ENCODE assay signal across 8 mouse cellular contexts in genomic region chr10:41809080-41809770, GRCm38 (mm10). TPM values are rescaled to one million over a fixed set of nuclear protein-coding genes. Genes with fewer than 3 reads are reported as not detected.
DNase-seq lines count a peak whose midpoint lies in the region; ATAC-seq lines count a peak whose summit lies in the region.

No protein-coding gene starts in this region.

- ATAC-seq in forebrain, embryonic 13.5 days, result peak; percentile 86
- ATAC-seq in stomach, embryonic 15.5 days (ENCODE audit: insufficient read depth, low FRiP score, low read depth), result peak; percentile 81

- H3K9ac ChIP-seq in forebrain, embryonic 13.5 days, result peak overlapping the region; percentile 85
- H3K9ac ChIP-seq in stomach, embryonic 15.5 days, result peak overlapping the region; percentile 39; the same call in 1 of the 2 replicates

- WGBS in forebrain, embryonic 13.5 days, result 2% methylated on average over 25 of the region's 25 CpGs
- 4% methylated on average over 25 of the region's 25 CpGs for WGBS in hindbrain, embryonic 10.5 days
- 4% methylated on average over 25 of the region's 25 CpGs for WGBS in limb, embryonic 10.5 days
- WGBS in midbrain, embryonic 10.5 days, result 5% methylated on average over 25 of the region's 25 CpGs
- 2% methylated on average over 25 of the region's 25 CpGs for WGBS in stomach, embryonic 15.5 days

- H3K4me2 ChIP-seq in forebrain, embryonic 13.5 days, result peak overlapping the region; percentile 65
- H3K4me2 ChIP-seq in stomach, embryonic 15.5 days, result peak overlapping the region; percentile 83

- peak overlapping the region; percentile 87 for H3K4me3 ChIP-seq in brown adipose tissue, adult 24 weeks (ENCODE audit: insufficient read depth, low read depth, low read length)
- peak overlapping the region; percentile 80 for H3K4me3 ChIP-seq in forebrain, embryonic 13.5 days
- H3K4me3 ChIP-seq in hindbrain, embryonic 10.5 days, result peak overlapping the region; percentile 65
- peak overlapping the region; percentile 76 for H3K4me3 ChIP-seq in limb, embryonic 10.5 days
- peak overlapping the region; percentile 82 for H3K4me3 ChIP-seq in midbrain, embryonic 10.5 days
- peak overlapping the region; percentile 58 for H3K4me3 ChIP-seq in stomach, embryonic 15.5 days (replicated peaks)

- DNase-seq in layer of hippocampus, adult 11-12 months (ENCODE audit: low spot score), result peak; percentile 92
- DNase-seq in layer of hippocampus, postnatal 14 days (ENCODE audit: low spot score in 2 of 2), result no peak
- peak; percentile 85 for DNase-seq in hindbrain, embryonic 10.5 days (ENCODE audit: low spot score)
- peak; percentile 82 for DNase-seq in limb, embryonic 10.5 days (ENCODE audit: low spot score)
- DNase-seq in midbrain, embryonic 10.5 days (ENCODE audit: low spot score), result no peak

- peak overlapping the region; percentile 97 for H3K27ac ChIP-seq in brown adipose tissue, adult 24 weeks (replicated peaks; ENCODE audit: low read depth, low read length)
- H3K27ac ChIP-seq in forebrain, embryonic 13.5 days, result peak overlapping the region; percentile 97
- peak overlapping the region; percentile 96 for H3K27ac ChIP-seq in hindbrain, embryonic 10.5 days
- peak overlapping the region; percentile 86 for H3K27ac ChIP-seq in limb, embryonic 10.5 days
- peak overlapping the region; percentile 94 for H3K27ac ChIP-seq in midbrain, embryonic 10.5 days (replicated peaks)
- H3K27ac ChIP-seq in stomach, embryonic 15.5 days, result peak overlapping the region; percentile 95

- peaks cover 9% of the 10 kb centered on the region for H3K4me1 ChIP-seq in brown adipose tissue, adult 24 weeks (ENCODE audit: control insufficient read depth, insufficient read depth, insufficient read length, low read length)
- H3K4me1 ChIP-seq in forebrain, embryonic 13.5 days, result peaks cover 30% of the 10 kb centered on the region
- H3K4me1 ChIP-seq in hindbrain, embryonic 10.5 days (replicated peaks), result peaks cover 33% of the 10 kb centered on the region
- peaks cover 27% of the 10 kb centered on the region for H3K4me1 ChIP-seq in limb, embryonic 10.5 days
- peaks cover 31% of the 10 kb centered on the region for H3K4me1 ChIP-seq in midbrain, embryonic 10.5 days
- peaks cover 8% of the 10 kb centered on the region; the same call in 1 of the 2 replicates for H3K4me1 ChIP-seq in stomach, embryonic 15.5 days

- no peaks in the 10 kb centered on the region; the same call in 1 of the 2 replicates for H3K36me3 ChIP-seq in forebrain, embryonic 13.5 days (ENCODE audit: poor library complexity, severe bottlenecking)
- 0 out of 2 replicates have a peak, but pooled peaks cover 4% of the 10 kb centered on the region for H3K36me3 ChIP-seq in hindbrain, embryonic 10.5 days
- no peaks in the 10 kb centered on the region for H3K36me3 ChIP-seq in limb, embryonic 10.5 days
- peaks cover 14% of the 10 kb centered on the region; the same call in 1 of the 2 replicates for H3K36me3 ChIP-seq in midbrain, embryonic 10.5 days
- no peaks in the 10 kb centered on the region for H3K36me3 ChIP-seq in stomach, embryonic 15.5 days

- no peaks in the 10 kb centered on the region for H3K27me3 ChIP-seq in forebrain, embryonic 13.5 days
- no peaks in the 10 kb centered on the region for H3K27me3 ChIP-seq in hindbrain, embryonic 10.5 days (ENCODE audit: insufficient read depth, poor library complexity, severe bottlenecking)
- no peaks in the 10 kb centered on the region for H3K27me3 ChIP-seq in limb, embryonic 10.5 days (ENCODE audit: low read depth, poor library complexity, severe bottlenecking)
- no peaks in the 10 kb centered on the region for H3K27me3 ChIP-seq in midbrain, embryonic 10.5 days (ENCODE audit: low read depth, poor library complexity, severe bottlenecking)
- H3K27me3 ChIP-seq in stomach, embryonic 15.5 days (replicated peaks), result no peaks in the 10 kb centered on the region

- no peaks in the 10 kb centered on the region for H3K9me3 ChIP-seq in forebrain, embryonic 13.5 days (replicated peaks)
- no peaks in the 10 kb centered on the region for H3K9me3 ChIP-seq in hindbrain, embryonic 10.5 days
- no peaks in the 10 kb centered on the region for H3K9me3 ChIP-seq in limb, embryonic 10.5 days (replicated peaks)
- H3K9me3 ChIP-seq in midbrain, embryonic 10.5 days (replicated peaks), result no peaks in the 10 kb centered on the region; the same call in 1 of the 2 replicates
- H3K9me3 ChIP-seq in stomach, embryonic 15.5 days, result no peaks in the 10 kb centered on the region

RNA-seq across cellular contexts. Expression of gene Cep57l1, which starts 0.4 kb away (rescaled TPM):
- total RNA-seq in layer of hippocampus, postnatal 14 days (2021), result 1 to 10 TPM; 6.1 to 6.6 TPM
- polyA plus RNA-seq in brown adipose tissue, adult 24 weeks (2012; ENCODE audit: insufficient read depth, insufficient read length, missing spikeins), result 3.1 and 4.8 TPM in 2 replicates
- 21.2 and 23.2 TPM in 2 replicates for polyA plus RNA-seq in forebrain, embryonic 13.5 days (2015; fragmentation: Nextera tagmentation; extraction: Ambion mirVana)
- 20.7 and 24.9 TPM in 2 replicates for polyA plus RNA-seq in hindbrain, embryonic 10.5 days (2016; fragmentation: Nextera tagmentation; extraction: Ambion mirVana)
- 19.6 and 25.9 TPM in 2 replicates for polyA plus RNA-seq in limb, embryonic 10.5 days (2016; fragmentation: Nextera tagmentation; extraction: Ambion mirVana)
- 24.9 and 27.3 TPM in 2 replicates for polyA plus RNA-seq in midbrain, embryonic 10.5 days (2016; fragmentation: Nextera tagmentation; extraction: Ambion mirVana)
- 21.2 and 22.1 TPM in 2 replicates for polyA plus RNA-seq in stomach, embryonic 15.5 days (2015; fragmentation: Nextera tagmentation; extraction: Ambion mirVana)

RNA-seq across cellular contexts. Expression of gene Sesn1, which starts 0.5 kb away (rescaled TPM):
- total RNA-seq in layer of hippocampus, postnatal 14 days (2021), result 10 to 100 TPM; 37.1 to 38.6 TPM
- polyA plus RNA-seq in brown adipose tissue, adult 24 weeks (2012; ENCODE audit: insufficient read depth, insufficient read length, missing spikeins), result 9.5 and 14.1 TPM in 2 replicates
- polyA plus RNA-seq in forebrain, embryonic 13.5 days (2015; fragmentation: Nextera tagmentation; extraction: Ambion mirVana), result 37.9 and 44.2 TPM in 2 replicates
- polyA plus RNA-seq in hindbrain, embryonic 10.5 days (2016; fragmentation: Nextera tagmentation; extraction: Ambion mirVana), result 17.6 and 18.2 TPM in 2 replicates
- polyA plus RNA-seq in limb, embryonic 10.5 days (2016; fragmentation: Nextera tagmentation; extraction: Ambion mirVana), result 19.7 and 26.3 TPM in 2 replicates
- 15.0 and 20.8 TPM in 2 replicates for polyA plus RNA-seq in midbrain, embryonic 10.5 days (2016; fragmentation: Nextera tagmentation; extraction: Ambion mirVana)
- 32.4 and 33.3 TPM in 2 replicates for polyA plus RNA-seq in stomach, embryonic 15.5 days (2015; fragmentation: Nextera tagmentation; extraction: Ambion mirVana)

Comparison
In these comparisons a context has a peak if more than half of its experiments do, and no peak if none do; other contexts are left out.
1. DNase-seq: peak in layer of hippocampus, adult 11-12 months (single experiment), hindbrain, embryonic 10.5 days (single experiment) and limb, embryonic 10.5 days (single experiment); none in layer of hippocampus, postnatal 14 days (0 of 2) and midbrain, embryonic 10.5 days (single experiment).
2. Peak in every context shown above with its lines, with median percentiles within 50 percentile points of each other: H3K27ac ChIP-seq and H3K4me3 ChIP-seq.